Mouse (Mus musculus) myocyte (in vitro differentiated cells): ENCODE data around the gene Adamts15.

Experiments
- CEBPB ChIP-seq: IDR thresholded peaks from 2 replicates; pipeline ENCODE4 v1.6.1; 2011; ENCODE audit warnings: mild to moderate bottlenecking, moderate library complexity; ENCODE audit not compliant: poor library complexity, insufficient read depth, severe bottlenecking
- MAX ChIP-seq: IDR thresholded peaks from one replicate; pipeline ENCODE4 v1.6.1; 2011; ENCODE audit warnings: low read depth, mild to moderate bottlenecking, control low read depth
- MYOD1 ChIP-seq, 3 experiments: IDR thresholded peaks; one replicate each; pipeline ENCODE4 v1.6.1; 2011; ENCODE audit warnings: control low read depth in 2 of 3, low read depth in 2 of 3, mild to moderate bottlenecking in 2 of 3, moderate library complexity in 1 of 3; ENCODE audit not compliant: insufficient read length in 2 of 3, control insufficient read depth in 1 of 3
- POLR2A ChIP-seq: IDR thresholded peaks from one replicate; pipeline ENCODE4 v1.6.1; 2011; ENCODE audit warnings: low read depth, mild to moderate bottlenecking, control low read depth, moderate library complexity; ENCODE audit not compliant: insufficient read length
- POLR2AphosphoS2 ChIP-seq: IDR thresholded peaks from one replicate; pipeline ENCODE4 v1.6.1; 2011; ENCODE audit warnings: low read depth, control low read depth; ENCODE audit not compliant: insufficient read length
- SRF ChIP-seq: IDR thresholded peaks from one replicate; pipeline ENCODE4 v1.6.1; 2011; ENCODE audit warnings: low read depth; ENCODE audit not compliant: control insufficient read depth, insufficient read length
- TCF12 ChIP-seq: IDR thresholded peaks from one replicate; pipeline ENCODE4 v1.6.1; 2011; ENCODE audit warnings: mild to moderate bottlenecking, control low read depth; ENCODE audit not compliant: poor library complexity, insufficient read depth, severe bottlenecking
- TCF3 ChIP-seq: IDR thresholded peaks from one replicate; pipeline ENCODE4 v1.6.1; 2011; ENCODE audit warnings: low read depth, control low read depth; ENCODE audit not compliant: insufficient read length
- USF1 ChIP-seq: IDR thresholded peaks from one replicate; pipeline ENCODE4 v1.6.1; 2011; ENCODE audit warnings: low read depth, mild to moderate bottlenecking, control low read depth, moderate library complexity

- no peak for TF ChIP-seq POLR2AphosphoS2
- TF ChIP-seq TCF12, result no peak
- no peak for TF ChIP-seq MYOD1 (IDR thresholded peaks at IDR 0.05; ENCODE audit: control insufficient read depth in 1 of 3, insufficient read length in 2 of 3, low read depth in 2 of 3)
- no peak for TF ChIP-seq SRF
- no peak for TF ChIP-seq POLR2A
- no peak for TF ChIP-seq USF1
- no peak for TF ChIP-seq MAX
- TF ChIP-seq TCF3, result no peak
- no peak for TF ChIP-seq CEBPB
Measured at GRCm38 (mm10) chr9:30920736-30921135, 1.5 kb downstream of the Adamts15 start.
